Mouse (Mus musculus) embryonic facial prominence, embryonic 10.5 days (tissue): ENCODE data around the gene H2-T3. TPM values are rescaled to one million over a fixed set of nuclear protein-coding genes. Genes with fewer than 3 reads are reported as not detected.
"Not testable (repeated sequence)": the region's sequence is repeated elsewhere in the genome, so short reads cannot be mapped to it uniquely, and the experiment has no call there.

Source experiments
- DNase-seq: peaks from one replicate; pipeline ENCODE4 v3.0.0-alpha.2; 2017; ENCODE audit warnings: low spot score
- H3K27ac ChIP-seq: fragments of 300-500 bp; sonication (generic); replicated peaks from 2 replicates; pipeline ENCODE4 v1.5.1; 2016; ENCODE audit warnings: mild to moderate bottlenecking
- H3K27me3 ChIP-seq: fragments of 300-500 bp; sonication (generic); replicated peaks from 2 replicates; pipeline ENCODE4 v1.6.1; 2016; ENCODE audit warnings: low read depth, mild to moderate bottlenecking; ENCODE audit not compliant: poor library complexity, severe bottlenecking
- H3K36me3 ChIP-seq: fragments of 300-500 bp; sonication (generic); replicated peaks from 2 replicates; pipeline ENCODE4 v1.6.1; 2016; ENCODE audit warnings: mild to moderate bottlenecking, moderate library complexity
- H3K4me1 ChIP-seq: fragments of 300-500 bp; sonication (generic); 2 replicates; pipeline ENCODE4 v1.6.1; 2016
- H3K4me3 ChIP-seq: fragments of 300-500 bp; sonication (generic); 2 replicates; pipeline ENCODE4 v1.5.1; 2016; ENCODE audit warnings: mild to moderate bottlenecking, moderate library complexity
- H3K9me3 ChIP-seq: fragments of 300-500 bp; sonication (generic); 2 replicates; pipeline ENCODE4 v1.6.1; 2016; ENCODE audit warnings: mild to moderate bottlenecking
- WGBS: fragments of 180-500 bp; shearing (Covaris S2); methylation state at CpG from one replicate; pipeline ENCODE4 v1.1.7; 2016; 5-methylcytosine and 5-hydroxymethylcytosine counted together
- polyA plus RNA-seq: library from polyadenylated mRNA; unstranded; fragments of >200 nt; fragmentation: Nextera tagmentation; extraction: Ambion mirVana; gene quantifications from 2 replicates; pipeline ENCODE4 v1.2.1, GENCODE M21; 2016

Gene H2-T3
- not detected in 2 replicates for polyA plus RNA-seq

GRCm38 (mm10) chr17:36190169-36190507, at the start of gene H2-T3:
Gene H2-T3, minus strand, starts transcription at chr17:36190287.
- WGBS = 66% methylated on average over 2 of the region's 2 CpGs
- Histone ChIP-seq H3K27me3 (peaks cover 90% of the 10 kb centered on the region), H3K9me3 (no peaks in the 10 kb centered on the region)

GRCm38 (mm10) chr17:36237321-36237921, 47.3 kb upstream of the H2-T3 start:
- no peaks in the 10 kb centered on the region for H3K9me3 ChIP-seq
- peak overlapping the region; percentile 52 for H3K4me3 ChIP-seq
- no peak overlapping the region for H3K27ac ChIP-seq
- H3K36me3 ChIP-seq = no peaks in the 10 kb centered on the region
- no peaks in the 10 kb centered on the region; the same call in none of the 2 replicates for H3K27me3 ChIP-seq
- DNase-seq = no peak
- 2% methylated on average over 27 of the region's 27 CpGs for WGBS
- peaks cover 19% of the 10 kb centered on the region for H3K4me1 ChIP-seq

More at GRCm38 (mm10) chr17:36190169-36190507, at the start of gene H2-T3:
- Histone ChIP-seq H3K27ac (no peak within 1 kb of the TSS), H3K4me1 (no peaks in the 10 kb centered on the region), H3K4me3 (no peak within 1 kb of the TSS), H3K36me3 (no peaks in the 10 kb centered on the region)
- DNase-seq = no peak

GRCm38 (mm10) chr17:36235300-36235699, 45.2 kb upstream of the H2-T3 start:
- not testable (repeated sequence) for H3K36me3 ChIP-seq, H3K27me3 ChIP-seq, H3K27ac ChIP-seq, H3K4me3 ChIP-seq, DNase-seq, H3K9me3 ChIP-seq
- peaks cover 10% of the 10 kb centered on the region for H3K4me1 ChIP-seq
- 30% methylated on average over 9 of the region's 9 CpGs for WGBS

- H3K4me1 ChIP-seq = peaks cover 10% of the 10 kb centered on the region
- H3K27ac ChIP-seq = no peak overlapping the region
- WGBS = 79% methylated on average over 5 of the region's 5 CpGs
- H3K27me3 ChIP-seq = no peaks in the 10 kb centered on the region; the same call in none of the 2 replicates
- H3K36me3 ChIP-seq = no peaks in the 10 kb centered on the region
- no peak for DNase-seq
- H3K4me3 ChIP-seq = no peak overlapping the region
- H3K9me3 ChIP-seq = no peaks in the 10 kb centered on the region
Observed at GRCm38 (mm10) chr17:36233572-36233971, 43.5 kb upstream of the H2-T3 start.

- H3K36me3 ChIP-seq = no peaks in the 10 kb centered on the region
- H3K27ac ChIP-seq = no peak overlapping the region
- no peaks in the 10 kb centered on the region; the same call in none of the 2 replicates for H3K27me3 ChIP-seq
- H3K4me3 ChIP-seq = no peak overlapping the region
- H3K9me3 ChIP-seq = no peaks in the 10 kb centered on the region
- H3K4me1 ChIP-seq = peaks cover 3% of the 10 kb centered on the region
- DNase-seq = peak; percentile 99
- WGBS = 7% methylated on average over 36 of the region's 36 CpGs
Observed at GRCm38 (mm10) chr17:36231318-36231717, 41.2 kb upstream of the H2-T3 start.

GRCm38 (mm10) chr17:36229046-36229445, 39.0 kb upstream of the H2-T3 start:
- DNase-seq = no peak
- Histone ChIP-seq H3K9me3 (no peaks in the 10 kb centered on the region), H3K27me3 (peaks cover 20% of the 10 kb centered on the region), H3K27ac (no peak overlapping the region), H3K36me3 (no peaks in the 10 kb centered on the region), H3K4me1 (peaks cover 4% of the 10 kb centered on the region; the same call in 1 of the 2 replicates), H3K4me3 (no peak overlapping the region)
- 12% methylated on average over 5 of the region's 5 CpGs for WGBS

- 18% methylated on average over 8 of the region's 8 CpGs for WGBS
- Histone ChIP-seq H3K9me3 (no peaks in the 10 kb centered on the region), H3K27ac (no peak overlapping the region), H3K27me3 (peaks cover 30% of the 10 kb centered on the region), H3K36me3 (no peaks in the 10 kb centered on the region), H3K4me3 (no peak overlapping the region), H3K4me1 (peaks cover 4% of the 10 kb centered on the region; the same call in 1 of the 2 replicates)
- no peak for DNase-seq
Observed at GRCm38 (mm10) chr17:36226921-36227320, 36.8 kb upstream of the H2-T3 start.

GRCm38 (mm10) chr17:36225231-36225824, 35.2 kb upstream of the H2-T3 start:
- no peak overlapping the region for H3K27ac ChIP-seq
- no peak for DNase-seq
- no peaks in the 10 kb centered on the region for H3K9me3 ChIP-seq
- H3K4me1 ChIP-seq = peaks cover 4% of the 10 kb centered on the region; the same call in 1 of the 2 replicates
- 0 out of 2 replicates have a peak overlapping the region, but pooled peaks have one; percentile 8 for H3K4me3 ChIP-seq
- H3K27me3 ChIP-seq = peaks cover 46% of the 10 kb centered on the region
- no peaks in the 10 kb centered on the region for H3K36me3 ChIP-seq
- WGBS = 11% methylated on average over 9 of the region's 9 CpGs

- peaks cover 55% of the 10 kb centered on the region for H3K27me3 ChIP-seq
- DNase-seq = no peak
- peaks cover 4% of the 10 kb centered on the region; the same call in 1 of the 2 replicates for H3K4me1 ChIP-seq
- no peaks in the 10 kb centered on the region for H3K9me3 ChIP-seq
- H3K27ac ChIP-seq = no peak overlapping the region
- no peak overlapping the region for H3K4me3 ChIP-seq
- 51% methylated on average over 3 of the region's 3 CpGs for WGBS
- no peaks in the 10 kb centered on the region for H3K36me3 ChIP-seq
Observed at GRCm38 (mm10) chr17:36224451-36224850, 34.4 kb upstream of the H2-T3 start.

- H3K27me3 ChIP-seq = peaks cover 89% of the 10 kb centered on the region
- 53% methylated on average over 5 of the region's 5 CpGs for WGBS
- no peaks in the 10 kb centered on the region for H3K36me3 ChIP-seq
- no peak overlapping the region for H3K27ac ChIP-seq
- DNase-seq = no peak
- no peaks in the 10 kb centered on the region for H3K9me3 ChIP-seq
- H3K4me1 ChIP-seq = peaks cover 8% of the 10 kb centered on the region
- no peak overlapping the region for H3K4me3 ChIP-seq
Observed at GRCm38 (mm10) chr17:36218594-36219155, 28.6 kb upstream of the H2-T3 start.

- no peak for DNase-seq
- H3K27me3 ChIP-seq = peaks cover 99% of the 10 kb centered on the region
- H3K27ac ChIP-seq = no peak overlapping the region
- H3K36me3 ChIP-seq = no peaks in the 10 kb centered on the region
- H3K9me3 ChIP-seq = no peaks in the 10 kb centered on the region
- H3K4me1 ChIP-seq = peaks cover 8% of the 10 kb centered on the region
- WGBS = 3% methylated on average over 20 of the region's 20 CpGs
- H3K4me3 ChIP-seq = peak overlapping the region; percentile 37
Observed at GRCm38 (mm10) chr17:36215586-36215985, 25.5 kb upstream of the H2-T3 start.

GRCm38 (mm10) chr17:36206846-36207245, 16.8 kb upstream of the H2-T3 start:
- DNase-seq = no peak
- peaks cover 99% of the 10 kb centered on the region for H3K27me3 ChIP-seq
- H3K27ac ChIP-seq = no peak overlapping the region
- no peak overlapping the region for H3K4me3 ChIP-seq
- no peaks in the 10 kb centered on the region for H3K36me3 ChIP-seq
- H3K4me1 ChIP-seq = peaks cover 11% of the 10 kb centered on the region
- no peaks in the 10 kb centered on the region for H3K9me3 ChIP-seq

- peak overlapping the region; percentile 53 for H3K4me3 ChIP-seq
- WGBS = under 1% methylated on average over 41 of the region's 41 CpGs
- H3K27ac ChIP-seq = no peak overlapping the region
- H3K9me3 ChIP-seq = no peaks in the 10 kb centered on the region
- peaks cover 95% of the 10 kb centered on the region for H3K27me3 ChIP-seq
- DNase-seq = peak; percentile 47
- peaks cover 11% of the 10 kb centered on the region for H3K4me1 ChIP-seq
- H3K36me3 ChIP-seq = no peaks in the 10 kb centered on the region
Observed at GRCm38 (mm10) chr17:36205862-36206261, 15.8 kb upstream of the H2-T3 start.
